16 mouse cellular contexts compared by ENCODE assay signal in the genomic region with DNA sequence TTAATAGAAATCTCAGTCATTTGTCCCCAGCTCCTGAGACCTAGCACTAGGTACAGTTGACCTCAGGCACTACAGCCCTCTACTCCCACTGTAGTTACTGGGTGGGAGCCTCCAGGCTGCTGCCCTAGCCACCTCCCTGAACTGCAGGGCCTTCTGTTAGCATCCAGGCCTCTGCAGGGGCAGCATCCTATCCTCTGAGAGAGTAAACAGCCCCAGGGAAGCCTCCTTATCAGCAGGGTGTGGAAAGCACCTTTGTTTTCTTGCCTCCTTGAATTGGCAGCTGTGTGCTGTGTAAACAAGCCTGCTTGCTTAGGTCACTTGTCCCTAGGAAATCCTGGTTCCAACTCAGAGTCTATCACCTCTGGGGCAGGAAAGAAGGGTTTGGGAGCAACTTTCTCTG.
DNase-seq lines count a peak whose midpoint lies in the region; ATAC-seq and TF ChIP-seq lines count a peak whose summit lies in the region.
"Had no signal": no experiment of that assay in that cellular context is flagged by ENCODE, and none has a peak within 500 bp of the region (broad histone marks: within the 10 kb centered on the region; RNA-seq: fewer than 3 reads in every experiment).

No protein-coding gene starts in this region.

- H3K79me2 ChIP-seq in heart, adult 2 months (replicated peaks; ENCODE audit: control insufficient read depth, insufficient read depth, low read length): no peaks in the 10 kb centered on the region

- H3K9me3 ChIP-seq in hindbrain, embryonic 11.5 days (ENCODE audit: control insufficient read depth, low read length): no peaks in the 10 kb centered on the region
- H3K9me3 ChIP-seq: limb, embryonic 12.5 days; liver, embryonic 15.5 days; midbrain, embryonic 10.5 days had no signal

- no peak for ATAC-seq in hindbrain, embryonic 11.5 days (ENCODE audit: low FRiP score)

- no peak overlapping the region for H3K4me2 ChIP-seq in hindbrain, embryonic 11.5 days (replicated peaks; ENCODE audit: low read depth, low read length)
- H3K4me2 ChIP-seq: limb, embryonic 12.5 days; liver, embryonic 15.5 days had no signal

- peak; percentile 30 to 50 for DNase-seq in heart, adult 2 months
- DNase-seq in heart, postnatal 4 days: no peak
- DNase-seq in ZHBTc4 (ENCODE audit: low read depth, low spot score): peak; percentile 69
- peak; percentile 13 to 26 for DNase-seq in heart, postnatal 36 days
- DNase-seq in lung, postnatal 25 days (ENCODE audit: low spot score): peak; percentile 36
- no peak for DNase-seq in hindbrain, embryonic 11.5 days (ENCODE audit: low spot score)
- no peak for DNase-seq in embryo, embryonic 11 days
- DNase-seq in kidney, adult 9 months: no peak
- DNase-seq: cerebellum, adult 18-20 months; layer of hippocampus, postnatal 36 days; thymus, postnatal 14 days had no signal

- H3K36me3 ChIP-seq in heart, adult 2 months (ENCODE audit: control insufficient read depth, insufficient read depth, low read length): peaks cover 2% of the 10 kb centered on the region; the same call in 1 of the 2 replicates
- no peaks in the 10 kb centered on the region for H3K36me3 ChIP-seq in hindbrain, embryonic 11.5 days (ENCODE audit: control insufficient read depth, insufficient read depth, low read length)
- H3K36me3 ChIP-seq: limb, embryonic 12.5 days; liver, embryonic 15.5 days; midbrain, embryonic 10.5 days had no signal

- peak; percentile 22; the same call in 1 of the 2 replicates for TF ChIP-seq POLR2A in heart, adult 2 months (IDR thresholded peaks at IDR 0.05; ENCODE audit: insufficient read depth, low read depth, low read length)

- no peak for TF ChIP-seq CTCF in heart, adult 2 months (IDR thresholded peaks at IDR 0.05)

- peak; percentile 87 for TF ChIP-seq EP300 in heart, adult 2 months (IDR thresholded peaks at IDR 0.05; ENCODE audit: insufficient read depth, low read depth, low read length)

- no peak overlapping the region for H3K9ac ChIP-seq in heart, adult 2 months (ENCODE audit: low read depth, low read length)
- H3K9ac ChIP-seq in hindbrain, embryonic 11.5 days (ENCODE audit: low read depth, low read length): no peak overlapping the region
- H3K9ac ChIP-seq: limb, embryonic 12.5 days; liver, embryonic 15.5 days had no signal

- H3K27ac ChIP-seq in heart, adult 2 months: peak overlapping the region; percentile 76
- H3K27ac ChIP-seq in hindbrain, embryonic 11.5 days (ENCODE audit: low read depth, low read length): no peak overlapping the region
- H3K27ac ChIP-seq: limb, embryonic 12.5 days; liver, embryonic 15.5 days; midbrain, embryonic 10.5 days had no signal

- H3K27me3 ChIP-seq in heart, adult 2 months (ENCODE audit: control insufficient read depth, insufficient read depth, low read length): no peaks in the 10 kb centered on the region
- H3K27me3 ChIP-seq in hindbrain, embryonic 11.5 days (ENCODE audit: control insufficient read depth, insufficient read depth, low read length): no peaks in the 10 kb centered on the region
- H3K27me3 ChIP-seq: limb, embryonic 12.5 days; liver, embryonic 15.5 days had no signal

- H3K4me1 ChIP-seq in heart, adult 2 months (ENCODE audit: control insufficient read depth, insufficient read depth, low read length): peaks cover 7% of the 10 kb centered on the region
- no peaks in the 10 kb centered on the region; the same call in 1 of the 2 replicates for H3K4me1 ChIP-seq in hindbrain, embryonic 11.5 days (replicated peaks; ENCODE audit: control insufficient read depth, insufficient read depth, low read length)
- H3K4me1 ChIP-seq: liver, embryonic 15.5 days had no signal

- H3K4me3 ChIP-seq in heart, adult 2 months: no peak overlapping the region
- H3K4me3 ChIP-seq in hindbrain, embryonic 11.5 days (ENCODE audit: low read depth, low read length): no peak overlapping the region
- H3K4me3 ChIP-seq: erythroblast, embryonic 14.5 days; limb, embryonic 12.5 days; liver, embryonic 15.5 days; midbrain, embryonic 10.5 days; myocyte had no signal

- intact Hi-C loops in heart, adult 2 months (cut with DNase I): loop anchor here (5.0 kb wide), 1 partner anchor 302 kb away; no protein-coding TSS in a partner anchor
- intact Hi-C loops in heart, postnatal 36 days (cut with DNase I): loop anchor here (2.0 kb wide), 1 partner anchor 23 kb away; no protein-coding TSS in a partner anchor

Comparison
In these comparisons a context has a peak if more than half of its experiments do, and no peak if none do; other contexts are left out.
1. DNase-seq: peak in heart, adult 2 months (2 of 2), ZHBTc4 (single experiment), heart, postnatal 36 days (2 of 2) and lung, postnatal 25 days (single experiment); none in heart, postnatal 4 days (single experiment), hindbrain, embryonic 11.5 days (single experiment), embryo, embryonic 11 days (single experiment) and kidney, adult 9 months (single experiment).